8 mouse cellular contexts compared by ENCODE assay signal in genomic region chr11:117114231-117114591, GRCm38 (mm10). TPM values are rescaled to one million over a fixed set of nuclear protein-coding genes. Genes with fewer than 3 reads are reported as not detected.
DNase-seq lines count a peak whose midpoint lies in the region; ATAC-seq and TF ChIP-seq lines count a peak whose summit lies in the region.

No protein-coding gene starts in this region.

- WGBS in kidney, embryonic 14.5 days: 38% methylated on average over 13 of the region's 13 CpGs
- 42% methylated on average over 13 of the region's 13 CpGs for WGBS in bone marrow, adult 2 months
- 49% methylated on average over 13 of the region's 13 CpGs for WGBS in hindbrain, embryonic 16.5 days
- WGBS in midbrain, embryonic 15.5 days: 52% methylated on average over 13 of the region's 13 CpGs

- H3K4me2 ChIP-seq in kidney, embryonic 14.5 days (replicated peaks; ENCODE audit: low read depth, low read length): peak overlapping the region; percentile 69
- peak overlapping the region; percentile 74 for H3K4me2 ChIP-seq in hindbrain, embryonic 16.5 days (ENCODE audit: low read length)
- peak overlapping the region; percentile 62 for H3K4me2 ChIP-seq in midbrain, embryonic 15.5 days

- peak overlapping the region; percentile 98 for H3K27ac ChIP-seq in kidney, embryonic 14.5 days (ENCODE audit: low read depth, low read length)
- peak overlapping the region; percentile 99 for H3K27ac ChIP-seq in bone marrow, adult 2 months (ENCODE audit: control insufficient read depth, insufficient read depth, low read depth, low read length, poor library complexity)
- H3K27ac ChIP-seq in hindbrain, embryonic 16.5 days (ENCODE audit: low read depth, low read length): peak overlapping the region; percentile 99
- peak overlapping the region; percentile 97 for H3K27ac ChIP-seq in midbrain, embryonic 15.5 days

- TF ChIP-seq POLR2A in bone marrow, adult 2 months (IDR thresholded peaks at IDR 0.05; ENCODE audit: borderline replicate concordance, control insufficient read depth, low read depth, low read length): no peak

- peaks cover 5% of the 10 kb centered on the region; the same call in 1 of the 2 replicates for H3K36me3 ChIP-seq in kidney, embryonic 14.5 days (ENCODE audit: control insufficient read depth, insufficient read depth, low read length)
- no peaks in the 10 kb centered on the region for H3K36me3 ChIP-seq in hindbrain, embryonic 16.5 days (ENCODE audit: control insufficient read depth, insufficient read depth, low read length)
- H3K36me3 ChIP-seq in midbrain, embryonic 15.5 days (replicated peaks): peaks cover 3% of the 10 kb centered on the region; the same call in 1 of the 2 replicates

- TF ChIP-seq CTCF in bone marrow, adult 2 months (IDR thresholded peaks at IDR 0.05; ENCODE audit: control insufficient read depth, insufficient read depth, low read length): no peak

- peaks cover 34% of the 10 kb centered on the region for H3K4me1 ChIP-seq in kidney, embryonic 14.5 days (ENCODE audit: control insufficient read depth, insufficient read depth, low read length)
- peaks cover 9% of the 10 kb centered on the region for H3K4me1 ChIP-seq in bone marrow, adult 2 months (ENCODE audit: control insufficient read depth, insufficient read depth, low read length)
- H3K4me1 ChIP-seq in hindbrain, embryonic 16.5 days (ENCODE audit: control insufficient read depth, insufficient read depth, low read depth, low read length): peaks cover 37% of the 10 kb centered on the region
- peaks cover 40% of the 10 kb centered on the region for H3K4me1 ChIP-seq in midbrain, embryonic 15.5 days

- no peak for DNase-seq in kidney, postnatal 36 days
- no peak for DNase-seq in urinary bladder, postnatal 4 days (ENCODE audit: low spot score in 2 of 2)
- no peak for DNase-seq in cerebellum, adult 9-10 months
- no peak for DNase-seq in kidney, postnatal 10 days

- ATAC-seq in kidney, embryonic 14.5 days (ENCODE audit: low FRiP score, low TSS enrichment): no peak
- no peak for ATAC-seq in hindbrain, embryonic 16.5 days
- no peak; the same call in 1 of the 2 replicates for ATAC-seq in midbrain, embryonic 15.5 days (replicated peaks)

- peak overlapping the region; percentile 91 for H3K9ac ChIP-seq in kidney, embryonic 14.5 days (ENCODE audit: low read depth, low read length)
- peak overlapping the region; percentile 87 for H3K9ac ChIP-seq in hindbrain, embryonic 16.5 days (ENCODE audit: low read depth, low read length)
- peak overlapping the region; percentile 72 for H3K9ac ChIP-seq in midbrain, embryonic 15.5 days

- H3K4me3 ChIP-seq in kidney, embryonic 14.5 days (ENCODE audit: low read length): peak overlapping the region; percentile 86
- H3K4me3 ChIP-seq in bone marrow, adult 2 months (replicated peaks; ENCODE audit: control insufficient read depth, low read depth, low read length): peak overlapping the region; percentile 82
- peak overlapping the region; percentile 76 for H3K4me3 ChIP-seq in hindbrain, embryonic 16.5 days (ENCODE audit: low read length)
- H3K4me3 ChIP-seq in midbrain, embryonic 15.5 days: peak overlapping the region; percentile 64

- no peaks in the 10 kb centered on the region for H3K27me3 ChIP-seq in kidney, embryonic 14.5 days (ENCODE audit: control insufficient read depth, insufficient read depth, low read length)
- no peaks in the 10 kb centered on the region for H3K27me3 ChIP-seq in hindbrain, embryonic 16.5 days (replicated peaks; ENCODE audit: control insufficient read depth, insufficient read depth, low read length)
- H3K27me3 ChIP-seq in midbrain, embryonic 15.5 days (replicated peaks): no peaks in the 10 kb centered on the region

- H3K9me3 ChIP-seq in kidney, embryonic 14.5 days (ENCODE audit: control insufficient read depth, low read length): no peaks in the 10 kb centered on the region
- no peaks in the 10 kb centered on the region for H3K9me3 ChIP-seq in hindbrain, embryonic 16.5 days (ENCODE audit: control insufficient read depth, low read length)
- H3K9me3 ChIP-seq in midbrain, embryonic 15.5 days: no peaks in the 10 kb centered on the region

RNA-seq across cellular contexts. Expression of gene Sec14l1, which starts 0.8 kb away (rescaled TPM):
- polyA plus RNA-seq in kidney, embryonic 14.5 days (2014; fragmentation: Nextera tagmentation; extraction: Ambion mirVana): 30.2 and 36.5 TPM in 2 replicates
- polyA plus RNA-seq in bone marrow, adult 2 months (2011; ENCODE audit: insufficient read depth, insufficient read length, low replicate concordance, missing spikeins): 13.5 and 22.8 TPM in 2 replicates
- 53.9 and 63.4 TPM in 2 replicates for polyA plus RNA-seq in hindbrain, embryonic 16.5 days (2015; fragmentation: Nextera tagmentation; extraction: Ambion mirVana)
- polyA plus RNA-seq in midbrain, embryonic 15.5 days (2015; fragmentation: Nextera tagmentation; extraction: Ambion mirVana): 62.8 and 63.9 TPM in 2 replicates
